Mouse (Mus musculus) brain, embryonic 14.5 days (tissue): ENCODE results near the gene Zap70.

Experiments
- CTCF ChIP-seq: fragments of 200-500 bp; IDR thresholded peaks from 2 replicates; pipeline ENCODE4 v1.5.1; 2012; ENCODE audit warnings: inconsistent platforms, mild to moderate bottlenecking, moderate library complexity, borderline replicate concordance; ENCODE audit not compliant: insufficient read depth, insufficient read length; ENCODE audit errors: extremely low read depth
- POLR2A ChIP-seq: fragments of 200-500 bp; IDR thresholded peaks from 2 replicates; pipeline ENCODE4 v1.6.1; 2012; ENCODE audit warnings: mild to moderate bottlenecking, inconsistent platforms, borderline replicate concordance; ENCODE audit not compliant: poor library complexity, insufficient read depth, insufficient read length, severe bottlenecking; ENCODE audit errors: extremely low read depth

- TF ChIP-seq CTCF (no peak), POLR2A (0 out of 2 replicates have a peak, but pooled peaks have one; percentile 29)
These were observed 23.6 kb downstream of the Zap70 start for GRCm38 (mm10) chr1:36785238-36785641.
